Mouse (Mus musculus): Measurements from ENCODE around the gene Cd4. TPM values are rescaled to one million over a fixed set of nuclear protein-coding genes. Genes with fewer than 3 reads are reported as not detected.
"Not testable (repeated sequence)": the region's sequence is repeated elsewhere in the genome, so short reads cannot be mapped to it uniquely, and the experiment has no call there.

Cd4 gene
- polyA plus RNA-seq, 1 experiment from 2014 or later, result 0.06 TPM

DNA sequence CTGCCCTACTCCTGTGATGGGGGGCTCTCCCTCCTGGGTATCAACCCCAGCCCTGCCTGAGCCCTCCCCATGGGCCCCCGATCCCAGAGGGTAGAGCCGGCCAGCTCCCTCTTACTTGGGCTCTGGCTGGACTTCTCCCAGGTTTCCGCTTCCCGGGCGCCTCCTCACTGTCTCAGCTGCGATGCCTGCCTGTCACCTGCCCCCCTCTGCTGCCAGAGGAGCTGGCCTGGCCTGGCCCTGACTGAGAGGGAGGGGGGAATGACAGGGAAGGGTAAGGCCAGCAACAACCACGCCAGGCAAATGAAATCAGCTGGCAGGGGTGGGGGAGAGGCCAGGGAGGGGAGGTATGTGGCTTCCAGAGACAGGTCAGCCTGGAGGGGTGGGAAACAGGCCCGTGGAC, 48.2 kb downstream of the Cd4 start:
- H3K27ac ChIP-seq (ENCODE audit: low read length), result no peak overlapping the region
- H3K4me2 ChIP-seq (ENCODE audit: low read length), result no peak overlapping the region
- peak overlapping the region; percentile 25; the same call in 1 of the 2 replicates for H3K9ac ChIP-seq (replicated peaks; ENCODE audit: low read depth, low read length)

DNA sequence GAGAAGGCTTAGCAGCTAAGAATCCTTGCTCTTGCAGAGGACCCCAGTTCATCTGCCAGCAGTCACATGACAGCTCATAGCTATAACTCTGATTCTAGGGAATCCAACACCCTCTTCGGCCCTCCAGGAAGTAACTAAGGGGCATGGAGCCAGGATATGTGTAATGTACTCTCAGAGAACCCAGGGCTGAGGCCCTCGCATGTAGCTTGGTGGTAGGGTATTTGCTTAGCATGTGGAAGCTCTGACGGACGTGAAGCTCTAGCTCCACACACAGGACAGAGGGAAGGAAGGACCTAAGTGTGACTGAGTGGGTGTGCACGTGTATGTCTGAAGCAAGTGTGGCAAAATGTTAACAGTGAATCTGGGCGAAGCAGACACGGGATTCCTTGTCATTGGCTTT, 51.6 kb downstream of the Cd4 start:
- Histone ChIP-seq H3K9ac (replicated peaks; ENCODE audit: low read depth, low read length) (no peak overlapping the region), H3K4me1 (replicated peaks; ENCODE audit: control insufficient read depth, insufficient read depth, low read length) (peaks cover 3% of the 10 kb centered on the region; the same call in 1 of the 2 replicates), H3K27ac (ENCODE audit: low read length) (no peak overlapping the region), H3K36me3 (ENCODE audit: control insufficient read depth, insufficient read depth) (no peaks in the 10 kb centered on the region), H3K4me2 (ENCODE audit: low read length) (no peak overlapping the region), H3K4me3 (replicated peaks; ENCODE audit: low read length) (no peak overlapping the region), H3K9me3 (ENCODE audit: control insufficient read depth, low read length) (no peaks in the 10 kb centered on the region), H3K27me3 (replicated peaks; ENCODE audit: control insufficient read depth, insufficient read depth, low read length) (no peaks in the 10 kb centered on the region)
- WGBS, result 84% methylated on average over 7 of the region's 7 CpGs
- no peak for ATAC-seq

More for the DNA sequence above, 48.2 kb downstream of the Cd4 start:
- Histone ChIP-seq H3K27me3 (replicated peaks; ENCODE audit: control insufficient read depth, insufficient read depth, low read length) (no peaks in the 10 kb centered on the region), H3K9me3 (ENCODE audit: control insufficient read depth, low read length) (no peaks in the 10 kb centered on the region), H3K36me3 (ENCODE audit: control insufficient read depth, insufficient read depth) (no peaks in the 10 kb centered on the region), H3K4me1 (replicated peaks; ENCODE audit: control insufficient read depth, insufficient read depth, low read length) (no peaks in the 10 kb centered on the region), H3K4me3 (replicated peaks; ENCODE audit: low read length) (no peak overlapping the region)
- 0 out of 2 replicates have a peak, but pooled peaks have one; percentile 5 for ATAC-seq
- 14% methylated on average over 8 of the region's 8 CpGs for WGBS

DNA sequence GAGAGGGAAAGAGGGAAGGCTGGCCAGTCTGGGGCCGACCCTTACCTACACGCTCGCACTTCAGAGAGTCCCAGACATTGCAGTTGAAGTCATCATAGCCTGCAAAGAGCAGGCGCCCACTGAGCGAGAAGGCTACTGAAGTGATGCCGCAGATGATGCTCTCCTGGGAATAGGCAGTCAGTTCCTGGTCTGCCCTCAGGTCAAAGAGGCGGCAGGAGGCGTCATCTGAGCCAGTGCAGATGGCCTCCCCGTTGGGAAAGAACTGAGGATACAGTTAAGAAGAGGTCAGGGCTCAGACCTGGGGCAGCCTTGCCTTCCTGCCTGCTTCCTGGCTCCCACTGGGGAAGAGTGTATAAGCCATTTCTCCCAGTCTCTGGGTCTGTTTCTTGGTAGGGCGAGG, 52.5 kb downstream of the Cd4 start:
- H3K27ac ChIP-seq (ENCODE audit: low read length), result no peak overlapping the region
- H3K9ac ChIP-seq (replicated peaks; ENCODE audit: low read depth, low read length), result no peak overlapping the region
- 72% methylated on average over 10 of the region's 10 CpGs for WGBS
- no peaks in the 10 kb centered on the region for H3K36me3 ChIP-seq (ENCODE audit: control insufficient read depth, insufficient read depth)
- H3K4me1 ChIP-seq (replicated peaks; ENCODE audit: control insufficient read depth, insufficient read depth, low read length), result peaks cover 10% of the 10 kb centered on the region
- no peak overlapping the region for H3K4me3 ChIP-seq (replicated peaks; ENCODE audit: low read length)
- H3K4me2 ChIP-seq (ENCODE audit: low read length), result no peak overlapping the region
- no peak for ATAC-seq
- H3K9me3 ChIP-seq (ENCODE audit: control insufficient read depth, low read length), result no peaks in the 10 kb centered on the region
- no peaks in the 10 kb centered on the region for H3K27me3 ChIP-seq (replicated peaks; ENCODE audit: control insufficient read depth, insufficient read depth, low read length)

DNA sequence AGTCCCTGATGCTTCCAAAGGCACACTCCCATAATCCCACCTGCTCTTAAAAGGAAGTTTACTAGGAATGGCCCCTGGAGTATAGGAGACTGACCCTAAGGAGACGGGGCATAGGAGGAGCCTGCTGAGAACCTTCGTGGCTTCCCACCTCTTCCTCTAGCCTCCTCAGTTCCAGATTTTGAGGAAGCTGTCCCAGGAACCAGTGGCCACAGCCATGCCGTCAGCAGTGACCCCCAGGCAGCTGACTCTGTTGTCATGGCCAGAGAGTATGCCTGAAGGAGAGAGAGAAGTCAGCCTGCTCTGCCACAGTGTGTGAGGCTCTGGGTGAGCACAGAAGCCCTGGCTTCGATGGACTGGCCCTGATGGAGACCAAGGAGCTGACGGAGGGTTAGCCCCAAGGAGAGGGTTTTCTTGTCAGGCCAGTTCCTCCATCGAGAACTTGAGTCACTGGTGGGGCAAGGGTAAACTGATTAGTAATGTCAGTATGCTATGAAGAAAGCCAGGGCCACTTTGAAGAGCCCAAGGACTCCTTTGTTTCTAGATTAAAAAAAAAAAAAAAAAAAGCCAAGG, 53.4 kb downstream of the Cd4 start:
- Histone ChIP-seq H3K9ac (replicated peaks; ENCODE audit: low read depth, low read length) (no peak overlapping the region), H3K9me3 (ENCODE audit: control insufficient read depth, low read length) (no peaks in the 10 kb centered on the region), H3K36me3 (ENCODE audit: control insufficient read depth, insufficient read depth) (no peaks in the 10 kb centered on the region), H3K4me1 (replicated peaks; ENCODE audit: control insufficient read depth, insufficient read depth, low read length) (peaks cover 14% of the 10 kb centered on the region), H3K27me3 (replicated peaks; ENCODE audit: control insufficient read depth, insufficient read depth, low read length) (no peaks in the 10 kb centered on the region), H3K27ac (ENCODE audit: low read length) (no peak overlapping the region), H3K4me3 (replicated peaks; ENCODE audit: low read length) (no peak overlapping the region), H3K4me2 (ENCODE audit: low read length) (no peak overlapping the region)
- no peak for ATAC-seq
- 84% methylated on average over 6 of the region's 6 CpGs for WGBS

DNA sequence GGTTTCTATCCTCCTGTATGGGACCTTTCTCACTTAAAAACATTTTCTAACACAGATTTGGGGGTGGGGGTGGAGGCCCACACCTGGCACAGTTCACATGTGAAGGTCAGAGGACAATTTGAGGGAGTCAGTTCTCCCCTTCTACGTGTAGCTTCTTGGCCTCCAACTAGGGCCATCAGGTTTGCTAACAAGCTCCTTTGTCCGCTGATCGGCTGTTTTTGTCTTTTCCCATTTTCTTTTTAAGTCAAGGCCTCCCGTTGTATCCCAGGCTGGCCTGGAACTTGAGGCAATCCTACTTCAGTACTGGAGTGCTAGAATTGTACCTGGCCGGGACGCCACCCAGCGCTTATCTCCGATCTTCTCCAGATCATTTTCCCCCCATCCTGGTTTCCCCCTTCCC, 56.4 kb downstream of the Cd4 start:
- Histone ChIP-seq H3K4me2 (ENCODE audit: low read length) (no peak overlapping the region), H3K36me3 (ENCODE audit: control insufficient read depth, insufficient read depth) (no peaks in the 10 kb centered on the region), H3K4me3 (replicated peaks; ENCODE audit: low read length) (no peak overlapping the region), H3K9ac (replicated peaks; ENCODE audit: low read depth, low read length) (no peak overlapping the region), H3K27me3 (replicated peaks; ENCODE audit: control insufficient read depth, insufficient read depth, low read length) (no peaks in the 10 kb centered on the region), H3K4me1 (replicated peaks; ENCODE audit: control insufficient read depth, insufficient read depth, low read length) (peaks cover 25% of the 10 kb centered on the region), H3K9me3 (ENCODE audit: control insufficient read depth, low read length) (no peaks in the 10 kb centered on the region), H3K27ac (ENCODE audit: low read length) (no peak overlapping the region)
- ATAC-seq, result no peak
- WGBS, result 87% methylated on average over 8 of the region's 8 CpGs

DNA sequence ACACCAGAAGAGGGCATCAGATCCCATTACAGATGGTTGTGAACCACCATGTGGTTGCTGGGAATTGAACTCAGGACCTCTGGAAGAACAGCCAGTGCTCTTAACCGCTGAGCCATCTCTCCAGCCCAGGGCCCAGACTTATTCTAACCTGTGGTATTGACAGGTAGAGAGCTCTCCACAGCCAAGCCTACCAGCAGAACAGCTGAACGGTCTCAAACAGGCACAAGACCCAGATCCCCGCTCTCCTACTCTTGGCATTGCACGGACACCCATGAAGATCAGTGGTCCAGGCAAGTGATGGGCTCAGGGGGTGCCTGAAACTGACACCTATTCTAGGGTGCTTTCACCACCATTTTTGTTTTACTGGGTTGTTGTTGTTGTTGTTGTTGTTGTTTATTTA, 56.8 kb downstream of the Cd4 start:
- H3K9ac ChIP-seq (replicated peaks; ENCODE audit: low read depth, low read length); H3K27ac ChIP-seq (ENCODE audit: low read length); ATAC-seq; H3K36me3 ChIP-seq (ENCODE audit: control insufficient read depth, insufficient read depth); H3K4me3 ChIP-seq (replicated peaks; ENCODE audit: low read length); H3K27me3 ChIP-seq (replicated peaks; ENCODE audit: control insufficient read depth, insufficient read depth, low read length); H3K9me3 ChIP-seq (ENCODE audit: control insufficient read depth, low read length): not testable (repeated sequence)
- Histone ChIP-seq H3K4me1 (replicated peaks; ENCODE audit: control insufficient read depth, insufficient read depth, low read length) (peaks cover 25% of the 10 kb centered on the region), H3K4me2 (ENCODE audit: low read length) (peak overlapping the region; percentile 58)
- 96% methylated on average over 4 of the region's 4 CpGs for WGBS

DNA sequence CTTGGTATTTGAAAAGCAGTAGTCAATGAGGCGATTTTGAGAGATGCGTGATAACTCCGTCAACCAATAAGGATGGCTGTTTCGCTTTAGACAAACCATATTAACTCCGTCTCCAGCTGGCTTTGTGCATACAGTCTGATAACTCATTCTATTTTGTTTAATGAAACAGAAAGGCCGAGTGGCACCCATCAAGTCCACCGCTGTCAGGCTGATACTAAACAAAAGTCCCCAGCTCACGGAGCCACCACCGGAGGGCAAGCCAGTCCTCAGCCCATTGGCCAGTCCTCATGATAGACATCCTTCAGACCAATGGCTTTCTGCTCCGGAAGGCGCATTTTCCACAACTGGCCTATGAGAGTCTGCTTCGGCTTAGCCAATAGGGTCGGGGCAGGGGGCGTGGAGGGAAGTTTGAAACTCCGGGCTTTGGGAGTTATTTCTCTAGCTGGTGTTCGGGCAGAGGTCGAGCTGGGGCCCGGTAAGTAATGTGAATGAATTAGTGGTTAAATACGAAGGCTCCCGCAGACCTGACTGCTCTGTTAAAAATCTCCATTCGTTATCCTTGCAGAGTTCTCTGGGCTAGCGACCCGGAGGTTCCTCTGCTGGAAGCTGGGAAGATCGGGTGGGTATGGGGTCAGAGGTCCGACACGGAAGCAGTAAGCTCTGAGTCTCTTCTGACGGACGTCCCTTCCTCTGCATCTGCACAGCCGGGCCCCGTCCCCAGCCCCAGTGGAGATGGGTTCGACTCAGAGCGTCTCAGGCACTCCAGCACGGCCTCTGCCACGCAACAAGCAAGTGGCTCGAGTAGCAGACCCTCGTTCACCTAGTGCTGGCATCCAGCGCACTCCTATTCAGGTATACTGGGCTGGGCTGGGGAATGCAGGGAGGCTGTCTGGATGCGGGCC, 58.0 kb downstream of the Cd4 start:
- H3K9ac ChIP-seq (replicated peaks; ENCODE audit: low read depth, low read length), result peak overlapping the region; percentile 57
- H3K4me2 ChIP-seq (ENCODE audit: low read length), result peak overlapping the region; percentile 58
- H3K36me3 ChIP-seq (ENCODE audit: control insufficient read depth, insufficient read depth), result no peaks in the 10 kb centered on the region; the same call in 1 of the 2 replicates
- H3K27me3 ChIP-seq (replicated peaks; ENCODE audit: control insufficient read depth, insufficient read depth, low read length), result no peaks in the 10 kb centered on the region
- under 1% methylated on average over 38 of the region's 38 CpGs for WGBS
- H3K4me1 ChIP-seq (replicated peaks; ENCODE audit: control insufficient read depth, insufficient read depth, low read length), result peaks cover 25% of the 10 kb centered on the region
- peak; percentile 85 for ATAC-seq
- H3K27ac ChIP-seq (ENCODE audit: low read length), result peak overlapping the region; percentile 90
- H3K4me3 ChIP-seq (replicated peaks; ENCODE audit: low read length), result peak overlapping the region; percentile 75
- no peaks in the 10 kb centered on the region for H3K9me3 ChIP-seq (ENCODE audit: control insufficient read depth, low read length)

DNA sequence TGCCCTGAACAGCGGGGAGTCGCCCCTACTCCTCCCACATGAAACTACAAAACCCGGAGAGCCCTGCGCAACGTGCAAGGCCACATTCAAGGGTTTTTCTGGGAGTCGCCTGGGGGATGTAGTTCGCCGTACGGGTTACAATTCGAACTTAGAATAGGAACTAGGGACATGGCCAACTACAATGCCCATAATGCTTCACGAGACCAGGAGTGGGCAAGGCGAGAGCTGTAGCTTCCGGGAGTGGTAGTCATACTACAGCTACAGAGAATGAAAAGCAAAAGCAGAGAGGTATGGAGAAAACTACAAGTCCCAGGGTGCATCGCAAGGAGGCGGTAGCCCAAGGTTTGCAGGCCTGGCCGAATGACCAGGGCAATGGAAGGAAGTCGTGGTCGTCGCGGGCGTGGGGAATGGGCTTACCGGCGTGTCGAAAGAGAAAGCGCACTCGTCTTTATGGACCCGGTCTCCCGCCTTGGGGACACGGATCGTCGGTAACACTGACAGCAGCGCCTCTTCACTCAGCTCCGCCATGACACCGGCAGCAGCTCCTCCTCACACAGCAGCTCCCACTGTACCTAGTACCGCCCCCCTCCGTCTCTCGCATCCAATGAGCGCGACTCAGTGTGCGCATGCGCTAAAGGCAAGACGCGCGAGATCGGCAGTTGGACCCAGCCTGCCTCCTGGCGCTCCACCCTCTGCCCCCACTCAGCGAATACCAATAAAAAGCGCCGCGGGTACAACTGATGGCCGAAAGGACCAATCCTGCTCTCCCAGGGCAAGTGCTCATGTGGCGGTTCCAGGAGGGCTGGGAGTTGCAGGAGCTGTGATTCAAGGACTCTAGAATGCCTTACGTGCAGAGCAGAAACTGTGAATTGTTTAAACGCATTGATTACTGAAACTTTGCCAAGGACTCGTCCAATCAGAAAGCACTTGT, 58.9 kb downstream of the Cd4 start, which contains the start of the genes Usp5 and Cdca3:
Usp5 (minus strand) TSS at position 617 of the 931 bp plus-strand sequence.
Cdca3 (plus strand) TSS at position 680 of the 931 bp plus-strand sequence.
- peak; percentile 93 for ATAC-seq
- Histone ChIP-seq H3K9ac (replicated peaks; ENCODE audit: low read depth, low read length) (peak within 1 kb of the TSS; percentile 77), H3K27me3 (replicated peaks; ENCODE audit: control insufficient read depth, insufficient read depth, low read length) (no peaks in the 10 kb centered on the region), H3K4me2 (ENCODE audit: low read length) (peak within 1 kb of the TSS; percentile 81), H3K4me3 (replicated peaks; ENCODE audit: low read length) (peak within 1 kb of the TSS; percentile 75), H3K9me3 (ENCODE audit: control insufficient read depth, low read length) (no peaks in the 10 kb centered on the region), H3K4me1 (replicated peaks; ENCODE audit: control insufficient read depth, insufficient read depth, low read length) (peaks cover 25% of the 10 kb centered on the region), H3K27ac (ENCODE audit: low read length) (peak within 1 kb of the TSS; percentile 90), H3K36me3 (ENCODE audit: control insufficient read depth, insufficient read depth) (peaks cover 7% of the 10 kb centered on the region)
- under 1% methylated on average over 55 of the region's 55 CpGs for WGBS
